Mouse (Mus musculus) hindbrain, embryonic 10.5 days (tissue): ENCODE results near the gene Smarca1. TPM values are rescaled to one million over a fixed set of nuclear protein-coding genes. Genes with fewer than 3 reads are reported as not detected.

Experiments
- DNase-seq: peaks from one replicate; pipeline ENCODE4 v3.0.0-alpha.2; 2017; ENCODE audit warnings: low spot score
- H3K27ac ChIP-seq: fragments of 300-500 bp; sonication (generic); 2 replicates; pipeline ENCODE4 v1.5.1; 2016; ENCODE audit warnings: mild to moderate bottlenecking, moderate library complexity
- H3K27me3 ChIP-seq: fragments of 300-500 bp; sonication (generic); 2 replicates; pipeline ENCODE4 v1.6.1; 2016; ENCODE audit warnings: mild to moderate bottlenecking; ENCODE audit not compliant: poor library complexity, insufficient read depth, severe bottlenecking
- H3K36me3 ChIP-seq: fragments of 300-500 bp; sonication (generic); 2 replicates; pipeline ENCODE4 v1.6.1; 2016; ENCODE audit warnings: mild to moderate bottlenecking, moderate library complexity
- H3K4me1 ChIP-seq: fragments of 300-500 bp; sonication (generic); replicated peaks from 2 replicates; pipeline ENCODE4 v1.6.1; 2016; ENCODE audit warnings: mild to moderate bottlenecking
- H3K4me3 ChIP-seq: fragments of 300-500 bp; sonication (generic); 2 replicates; pipeline ENCODE4 v1.5.1; 2016; ENCODE audit warnings: mild to moderate bottlenecking, moderate library complexity
- H3K9me3 ChIP-seq: fragments of 300-500 bp; sonication (generic); 2 replicates; pipeline ENCODE4 v1.6.1; 2016; ENCODE audit warnings: mild to moderate bottlenecking, moderate library complexity
- WGBS: fragments of 180-500 bp; shearing (Covaris S2); methylation state at CpG from one replicate; pipeline ENCODE4 v1.1.7; 2016; 5-methylcytosine and 5-hydroxymethylcytosine counted together
- polyA plus RNA-seq: library from polyadenylated mRNA; unstranded; fragments of >200 nt; fragmentation: Nextera tagmentation; extraction: Ambion mirVana; gene quantifications from 2 replicates; pipeline ENCODE4 v1.2.1, GENCODE M21; 2016

Smarca1 gene
- polyA plus RNA-seq = 14.0 and 16.2 TPM in 2 replicates

DNA sequence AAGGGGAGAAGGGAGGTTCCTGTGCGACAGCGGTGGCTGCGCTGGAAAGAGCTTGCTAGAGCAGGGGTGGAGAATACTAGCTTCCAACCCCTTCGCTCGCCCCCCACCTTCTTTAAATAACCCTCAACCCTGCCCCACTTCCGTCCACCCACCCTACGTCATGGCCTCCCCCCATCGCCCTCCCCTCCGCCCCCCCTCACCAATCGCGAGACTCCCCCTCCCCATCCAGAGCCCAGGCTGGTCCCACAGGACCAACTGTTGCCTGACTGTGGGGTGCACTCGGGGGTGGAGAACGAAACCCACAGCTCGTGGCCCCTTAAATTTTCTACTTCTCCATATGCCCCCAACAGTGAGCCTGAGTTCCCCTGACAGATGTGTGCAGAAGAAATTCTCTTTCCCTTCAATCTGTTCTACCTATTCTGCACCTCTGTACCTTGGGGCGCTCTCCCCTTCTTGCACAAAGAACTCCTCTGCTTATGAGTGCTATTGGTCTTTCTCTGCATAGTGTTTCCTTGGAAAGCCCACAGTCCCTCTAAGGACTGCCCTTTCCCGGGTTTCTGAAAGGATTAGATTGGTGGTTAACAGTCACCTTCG, at the start of gene Smarca1:
Gene Smarca1, minus strand, starts transcription at position 544 of the 594 bp plus-strand sequence.
- peaks cover 4% of the 10 kb centered on the region; the same call in 1 of the 2 replicates for H3K4me1 ChIP-seq
- DNase-seq = peak; percentile 36
- 33% methylated on average over 17 of the region's 17 CpGs for WGBS
- peak within 1 kb of the TSS; percentile 85 for H3K27ac ChIP-seq
- H3K27me3 ChIP-seq = no peaks in the 10 kb centered on the region; the same call in 1 of the 2 replicates
- H3K4me3 ChIP-seq = peak within 1 kb of the TSS; percentile 66
- H3K36me3 ChIP-seq = no peaks in the 10 kb centered on the region
- no peaks in the 10 kb centered on the region for H3K9me3 ChIP-seq

- Histone ChIP-seq H3K27me3 (no peaks in the 10 kb centered on the region), H3K9me3 (no peaks in the 10 kb centered on the region), H3K4me1 (no peaks in the 10 kb centered on the region), H3K4me3 (no peak overlapping the region), H3K36me3 (peaks cover 46% of the 10 kb centered on the region; the same call in 1 of the 2 replicates), H3K27ac (no peak overlapping the region)
- no peak for DNase-seq
- 49% methylated on average over 2 of the region's 2 CpGs for WGBS
Observed at GRCm38 (mm10) chrX:47937740-47938139, 45.0 kb upstream of the Smarca1 start.

DNA sequence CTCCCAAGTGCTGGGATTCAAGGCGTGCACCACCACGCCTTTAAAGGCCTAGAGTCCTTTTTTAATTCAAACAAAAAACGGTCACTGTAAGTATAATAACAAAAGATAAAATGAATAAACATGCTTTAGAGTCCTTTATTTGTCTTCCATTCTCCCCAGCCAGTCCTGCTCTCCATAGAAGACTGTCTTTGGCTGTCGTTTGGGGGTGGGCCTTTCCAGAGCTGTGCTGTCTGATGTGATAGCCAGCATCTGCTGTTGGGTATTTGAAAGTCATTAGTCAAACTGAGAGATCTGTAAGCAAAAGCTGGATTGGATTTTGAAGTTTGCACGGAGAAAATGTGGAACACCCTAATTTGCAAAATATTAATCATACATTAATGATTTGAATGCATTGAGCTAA, 44.1 kb upstream of the Smarca1 start:
- Histone ChIP-seq H3K4me3 (no peak overlapping the region), H3K36me3 (peaks cover 47% of the 10 kb centered on the region; the same call in 1 of the 2 replicates), H3K9me3 (no peaks in the 10 kb centered on the region), H3K4me1 (no peaks in the 10 kb centered on the region), H3K27ac (no peak overlapping the region), H3K27me3 (no peaks in the 10 kb centered on the region)
- DNase-seq = no peak
- WGBS = 76% methylated on average over 5 of the region's 5 CpGs

- no peaks in the 10 kb centered on the region for H3K9me3 ChIP-seq
- peaks cover 50% of the 10 kb centered on the region; the same call in 1 of the 2 replicates for H3K36me3 ChIP-seq
- no peak overlapping the region for H3K27ac ChIP-seq
- 91% methylated on average over 11 of the region's 11 CpGs for WGBS
- DNase-seq = no peak
- no peak overlapping the region for H3K4me3 ChIP-seq
- no peaks in the 10 kb centered on the region for H3K4me1 ChIP-seq
- H3K27me3 ChIP-seq = no peaks in the 10 kb centered on the region
Observed at GRCm38 (mm10) chrX:47934352-47934751, 41.6 kb upstream of the Smarca1 start.

- Histone ChIP-seq H3K36me3 (peaks cover 44% of the 10 kb centered on the region), H3K27me3 (no peaks in the 10 kb centered on the region), H3K27ac (no peak overlapping the region), H3K4me1 (no peaks in the 10 kb centered on the region), H3K4me3 (no peak overlapping the region), H3K9me3 (no peaks in the 10 kb centered on the region)
- no peak for DNase-seq
- 77% methylated on average over 3 of the region's 3 CpGs for WGBS
Observed at GRCm38 (mm10) chrX:47930449-47930848, 37.7 kb upstream of the Smarca1 start.

DNA sequence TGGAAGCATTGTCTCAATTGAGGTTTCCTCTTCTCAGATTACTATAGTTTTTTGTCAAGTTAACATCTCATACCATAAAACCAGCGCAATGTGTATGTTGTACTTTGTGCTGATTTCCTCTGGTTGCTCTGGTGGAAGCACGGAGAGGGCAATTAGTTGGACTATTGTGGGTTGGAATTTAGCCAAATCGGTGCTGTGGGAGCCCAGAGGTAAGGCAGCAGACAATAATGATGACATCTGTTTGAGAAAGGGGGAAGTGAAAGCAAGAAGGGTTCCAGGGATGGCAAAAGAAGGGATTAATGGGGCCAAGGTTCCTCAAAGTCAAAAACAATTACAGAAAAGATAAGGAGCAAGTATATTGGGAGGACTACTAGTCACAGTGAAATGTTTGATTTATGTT, 35.2 kb upstream of the Smarca1 start:
- Histone ChIP-seq H3K27ac (no peak overlapping the region), H3K4me3 (no peak overlapping the region), H3K27me3 (no peaks in the 10 kb centered on the region), H3K9me3 (no peaks in the 10 kb centered on the region), H3K4me1 (no peaks in the 10 kb centered on the region), H3K36me3 (peaks cover 22% of the 10 kb centered on the region)
- DNase-seq = no peak
- 87% methylated on average over 3 of the region's 3 CpGs for WGBS

DNA sequence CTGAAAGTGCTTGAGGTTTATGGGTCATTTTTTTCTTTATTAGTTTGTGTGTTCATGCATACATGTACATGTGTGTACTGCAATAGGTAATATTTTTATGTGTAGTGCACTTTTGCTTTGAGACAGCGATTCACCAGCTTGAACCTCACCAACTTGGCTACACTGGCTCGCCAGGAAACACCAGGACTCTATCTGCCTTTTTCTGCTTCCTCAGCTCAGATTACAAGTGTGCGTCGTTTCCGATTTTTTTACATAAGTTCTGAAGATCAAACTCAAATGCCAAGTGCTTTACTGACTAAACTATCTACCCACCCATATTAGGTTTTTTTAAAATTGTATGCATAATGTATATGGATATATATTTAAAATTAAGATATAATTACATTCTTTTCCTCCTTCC, 27.8 kb upstream of the Smarca1 start:
- Histone ChIP-seq H3K27ac (no peak overlapping the region), H3K9me3 (no peaks in the 10 kb centered on the region), H3K27me3 (no peaks in the 10 kb centered on the region), H3K4me1 (no peaks in the 10 kb centered on the region), H3K36me3 (0 out of 2 replicates have a peak, but pooled peaks cover 5% of the 10 kb centered on the region), H3K4me3 (no peak overlapping the region)
- no peak for DNase-seq
- 91% methylated on average over 5 of the region's 5 CpGs for WGBS

DNA sequence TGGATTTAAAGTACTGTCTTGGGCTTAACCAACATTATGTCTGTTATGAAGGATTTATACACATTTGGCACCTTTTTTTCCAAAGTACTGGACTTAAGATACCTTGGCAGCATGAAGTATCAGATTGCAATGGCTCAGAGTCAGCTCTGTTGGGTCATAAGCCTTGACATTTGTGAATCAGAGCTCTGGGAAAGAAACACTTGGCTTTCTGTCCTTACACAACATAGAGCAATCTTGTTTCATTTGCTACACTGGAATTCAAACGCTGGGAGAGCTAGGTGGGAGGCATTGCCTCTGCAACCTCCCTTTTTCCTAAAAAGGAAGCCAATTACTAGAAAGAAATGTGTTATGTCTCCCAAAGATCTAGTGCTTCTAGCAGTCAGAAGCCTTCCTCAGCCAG, 24.1 kb upstream of the Smarca1 start:
- Histone ChIP-seq H3K4me3 (no peak overlapping the region), H3K27me3 (no peaks in the 10 kb centered on the region), H3K36me3 (0 out of 2 replicates have a peak, but pooled peaks cover 5% of the 10 kb centered on the region), H3K9me3 (no peaks in the 10 kb centered on the region), H3K4me1 (no peaks in the 10 kb centered on the region; the same call in 1 of the 2 replicates), H3K27ac (no peak overlapping the region)
- no peak for DNase-seq
- WGBS = 77% methylated on average over 1 of the region's 1 CpGs

DNA sequence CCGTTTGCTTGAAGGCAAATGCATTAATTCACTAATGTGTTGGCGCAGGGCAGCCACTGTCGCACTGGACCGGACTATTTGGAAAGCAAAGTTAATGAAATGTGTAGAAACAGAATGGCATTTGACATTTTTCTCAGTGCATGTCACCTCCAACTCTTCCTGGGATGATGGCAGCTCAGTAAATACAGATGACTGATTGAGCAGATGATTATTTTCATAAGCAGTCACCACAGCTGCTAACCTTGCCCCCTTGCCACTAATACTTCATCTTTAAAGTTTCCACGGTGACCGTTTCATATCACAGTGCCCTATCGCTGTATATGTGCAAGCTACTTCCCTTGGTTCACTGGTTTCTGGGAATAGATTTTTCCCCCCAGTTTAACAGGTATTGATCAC, 20.8 kb upstream of the Smarca1 start:
- Histone ChIP-seq H3K4me1 (no peaks in the 10 kb centered on the region; the same call in 1 of the 2 replicates), H3K4me3 (peak overlapping the region; percentile 68; the same call in 1 of the 2 replicates), H3K36me3 (0 out of 2 replicates have a peak, but pooled peaks cover 5% of the 10 kb centered on the region), H3K27me3 (no peaks in the 10 kb centered on the region), H3K27ac (no peak overlapping the region), H3K9me3 (no peaks in the 10 kb centered on the region)
- 85% methylated on average over 7 of the region's 7 CpGs for WGBS
- no peak for DNase-seq

GRCm38 (mm10) chrX:47912904-47913542, 20.2 kb upstream of the Smarca1 start:
- no peaks in the 10 kb centered on the region; the same call in 1 of the 2 replicates for H3K4me1 ChIP-seq
- 0 out of 2 replicates have a peak, but pooled peaks cover 5% of the 10 kb centered on the region for H3K36me3 ChIP-seq
- DNase-seq = peak; percentile 3
- peak overlapping the region; percentile 68 for H3K4me3 ChIP-seq
- no peaks in the 10 kb centered on the region for H3K27me3 ChIP-seq
- WGBS = 32% methylated on average over 8 of the region's 8 CpGs
- H3K9me3 ChIP-seq = no peaks in the 10 kb centered on the region
- H3K27ac ChIP-seq = 0 out of 2 replicates have a peak overlapping the region, but pooled peaks have one; percentile 94

DNA sequence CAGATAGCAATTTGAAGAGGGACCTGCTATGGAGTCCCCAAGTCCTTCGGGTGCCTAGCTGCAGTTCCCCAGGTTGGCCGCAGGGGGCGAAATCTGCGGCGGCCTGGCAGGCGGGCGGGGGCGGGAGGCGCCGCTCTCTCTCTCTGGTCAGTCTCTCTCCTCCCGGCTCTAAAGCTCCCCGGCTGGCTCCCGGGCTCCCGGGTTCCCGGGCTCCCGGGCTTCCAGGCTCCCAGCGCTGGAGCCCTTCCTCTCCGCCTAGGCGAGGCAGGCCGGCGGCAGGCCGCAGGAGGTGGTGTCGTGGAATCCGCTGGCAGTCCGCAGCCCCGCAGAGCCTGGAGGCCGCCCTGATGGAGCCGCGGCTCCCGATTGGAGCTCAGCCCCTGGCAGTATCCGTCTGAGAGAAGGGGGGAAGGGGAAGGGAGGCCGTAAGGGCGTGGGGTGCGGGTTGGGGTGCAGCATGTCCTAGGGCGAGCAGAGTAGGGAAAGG, 19.6 kb upstream of the Smarca1 start, which contains the start of gene Ocrl:
Gene Ocrl, plus strand, starts transcription at position 82 of the 487 bp plus-strand sequence.
- peak; percentile 77 for DNase-seq
- peak within 1 kb of the TSS; percentile 94 for H3K27ac ChIP-seq
- no peaks in the 10 kb centered on the region for H3K9me3 ChIP-seq
- WGBS = 10% methylated on average over 32 of the region's 35 CpGs
- H3K4me3 ChIP-seq = peak within 1 kb of the TSS; percentile 68
- H3K4me1 ChIP-seq = no peaks in the 10 kb centered on the region; the same call in 1 of the 2 replicates
- no peaks in the 10 kb centered on the region for H3K27me3 ChIP-seq
- no peaks in the 10 kb centered on the region for H3K36me3 ChIP-seq

DNA sequence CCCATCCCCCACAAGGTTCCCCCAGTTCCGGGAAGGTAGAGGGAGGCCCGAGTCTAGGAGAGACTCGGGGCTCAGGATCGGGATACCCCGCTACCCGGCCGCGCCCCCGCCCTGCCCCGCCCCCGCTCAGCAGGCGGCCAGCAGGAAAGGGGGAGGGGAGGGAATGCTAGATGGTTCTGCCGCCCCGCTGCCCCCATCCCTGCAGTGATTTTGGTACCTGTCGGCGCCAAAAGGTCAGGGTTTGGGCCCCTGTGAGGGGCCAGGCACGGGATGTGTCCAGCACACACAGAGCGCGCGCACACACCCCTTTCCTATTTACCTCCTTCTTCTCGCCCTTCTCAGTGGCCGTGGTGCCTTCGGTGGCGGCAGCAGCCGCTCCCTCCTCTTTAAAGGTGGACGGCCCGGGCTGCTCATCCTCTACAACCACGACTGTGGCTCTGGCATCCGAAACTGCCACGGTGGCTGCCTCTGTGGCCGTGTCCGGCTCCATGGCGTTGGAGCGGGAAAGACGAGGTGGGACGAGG, 805 bp downstream of the Smarca1 start:
- no peak for DNase-seq
- 15% methylated on average over 36 of the region's 36 CpGs for WGBS
- peak overlapping the region; percentile 85 for H3K27ac ChIP-seq
- peak overlapping the region; percentile 66 for H3K4me3 ChIP-seq
- H3K36me3 ChIP-seq = no peaks in the 10 kb centered on the region
- H3K4me1 ChIP-seq = peaks cover 4% of the 10 kb centered on the region; the same call in 1 of the 2 replicates
- H3K9me3 ChIP-seq = no peaks in the 10 kb centered on the region
- H3K27me3 ChIP-seq = no peaks in the 10 kb centered on the region; the same call in 1 of the 2 replicates
